Mouse (Mus musculus): Measurements from ENCODE around the gene Reps1. TPM values are rescaled to one million over a fixed set of nuclear protein-coding genes. Genes with fewer than 3 reads are reported as not detected.
A peak's percentile ranks its signal among the peaks of the same experiment; 100 is the strongest.

Reps1 gene
- 10 to 100 TPM; 78.4 to 82.1 TPM for total RNA-seq (2021)

- peak in 1 of 2 experiments; percentile 26 for DNase-seq
These were observed at the start of gene Reps1 for GRCm38 (mm10) chr10:18055696-18056390. Gene Reps1, plus strand, starts transcription at chr10:18055861.

GRCm38 (mm10) chr10:18006756-18007155, 48.9 kb upstream of the Reps1 start:
- peak in 1 of 2 experiments; percentile 6 for DNase-seq

DNA sequence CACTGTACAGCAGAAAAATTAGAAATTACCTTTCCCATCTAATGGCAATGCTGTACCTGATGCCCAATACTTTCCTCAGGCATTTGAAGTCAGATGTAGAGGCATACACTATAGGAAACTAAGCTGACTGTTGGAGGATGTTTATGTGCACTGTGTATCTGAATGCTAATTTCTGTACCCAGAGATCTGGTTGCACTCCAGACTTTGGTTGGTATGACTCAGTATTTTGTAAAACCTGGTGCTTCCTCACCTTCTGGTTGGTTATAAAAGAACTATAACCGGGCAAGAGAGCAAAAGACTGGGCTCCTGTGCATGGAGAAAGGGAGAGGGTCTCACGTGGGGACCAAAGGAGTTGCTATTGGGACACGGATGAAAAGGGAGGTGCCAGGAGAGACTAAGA, 48.4 kb upstream of the Reps1 start:
- no peak for DNase-seq

DNA sequence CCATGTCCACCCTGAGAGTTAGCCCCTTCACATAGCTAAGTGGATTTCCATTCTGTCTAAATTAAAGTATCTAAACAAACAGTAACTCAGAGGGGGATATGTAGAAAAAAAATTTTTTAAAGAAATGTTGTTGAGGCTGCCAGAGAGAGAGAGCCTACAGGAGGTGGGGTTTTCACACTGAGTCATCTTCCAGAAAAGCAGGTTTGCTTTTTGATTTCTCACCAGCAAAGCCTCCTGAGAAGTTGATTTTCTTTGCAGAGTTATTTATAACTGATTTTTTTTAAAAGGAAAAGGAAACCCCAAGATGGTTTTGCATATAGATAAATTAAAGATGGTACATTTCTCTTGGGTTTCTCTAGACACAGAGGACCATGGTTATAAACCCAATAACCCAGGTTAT, 47.5 kb upstream of the Reps1 start:
- DNase-seq: no peak

DNA sequence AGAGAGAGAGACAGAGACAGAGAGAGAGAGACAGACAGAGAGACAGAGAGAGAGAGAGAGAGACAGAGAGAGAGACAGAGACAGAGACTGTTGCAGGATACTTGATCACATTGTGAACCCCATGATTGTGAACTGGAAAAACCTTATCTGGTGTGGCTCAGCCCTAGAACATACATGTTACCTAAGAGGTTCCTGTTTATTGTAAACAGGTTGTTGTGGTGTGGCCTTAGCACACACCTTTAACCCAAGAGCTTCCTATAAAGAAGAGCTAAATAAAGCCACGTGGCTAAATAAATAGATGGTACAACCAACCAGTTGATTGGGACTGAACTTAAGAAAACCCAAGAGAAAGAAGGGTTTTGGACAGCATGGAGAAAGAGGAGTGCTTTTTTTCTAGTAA, 45.9 kb upstream of the Reps1 start:
- DNase-seq: no peak

GRCm38 (mm10) chr10:18011761-18012160, 43.9 kb upstream of the Reps1 start:
- DNase-seq: no peak

DNA sequence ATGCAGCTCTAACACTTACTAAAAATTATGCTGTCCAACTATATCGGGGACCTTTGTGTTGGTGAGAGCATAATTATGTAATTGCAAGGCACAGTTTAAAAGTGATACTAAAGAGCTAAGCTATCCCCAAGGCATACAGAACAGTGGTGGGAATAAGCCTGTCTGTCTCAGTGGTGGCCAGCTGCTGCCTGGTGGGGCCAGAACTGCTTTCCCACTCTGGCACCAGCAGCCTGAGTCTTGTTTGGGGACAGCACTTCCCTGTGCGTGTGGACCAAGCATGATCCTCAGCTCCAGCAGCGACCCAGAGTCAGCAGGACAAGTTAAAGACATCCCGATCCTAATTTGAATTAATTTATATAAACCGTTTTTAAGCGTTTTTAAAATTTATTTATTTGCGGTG, 35.2 kb upstream of the Reps1 start:
- no peak for DNase-seq

GRCm38 (mm10) chr10:18020846-18021245, 34.8 kb upstream of the Reps1 start:
- DNase-seq: no peak

GRCm38 (mm10) chr10:18021576-18022311, 33.9 kb upstream of the Reps1 start:
- DNase-seq: no peak

GRCm38 (mm10) chr10:18022312-18022711, 33.3 kb upstream of the Reps1 start:
- DNase-seq: peak; percentile 27 to 44

DNA sequence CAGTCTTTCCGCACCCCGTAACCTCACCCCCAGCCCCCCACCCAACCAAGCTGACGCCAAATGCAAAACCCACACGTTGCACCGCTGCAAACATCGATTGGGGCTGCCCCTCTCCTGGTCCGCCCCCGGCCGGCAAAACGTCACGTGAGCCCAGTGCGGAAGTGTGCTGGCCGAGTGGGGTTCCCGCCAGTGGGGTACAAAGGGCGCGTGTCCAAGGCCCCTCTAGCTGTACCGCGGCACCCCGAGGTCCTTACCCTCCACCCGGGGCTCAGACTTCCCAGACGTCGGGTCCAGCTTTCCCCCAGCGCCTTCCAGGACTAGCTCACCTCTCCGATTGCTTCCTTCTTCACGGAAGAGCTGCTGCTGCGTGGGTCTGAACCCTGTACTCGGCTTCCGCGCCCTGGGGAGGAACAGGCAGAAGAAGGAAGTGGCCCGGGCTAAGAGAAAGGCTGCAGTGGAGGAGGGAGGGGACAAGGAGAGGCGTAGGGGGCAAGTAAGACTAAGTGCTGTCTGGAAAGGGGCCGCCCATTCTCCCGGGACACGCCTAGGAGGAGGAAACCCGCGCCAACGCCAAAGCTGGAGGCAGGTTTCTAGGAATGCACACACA, 32.8 kb upstream of the Reps1 start, which contains the start of gene Abracl:
TSS of gene Abracl (minus strand) at position 548 of the 607 bp plus-strand sequence.
- DNase-seq: peak; percentile 52 to 53

DNA sequence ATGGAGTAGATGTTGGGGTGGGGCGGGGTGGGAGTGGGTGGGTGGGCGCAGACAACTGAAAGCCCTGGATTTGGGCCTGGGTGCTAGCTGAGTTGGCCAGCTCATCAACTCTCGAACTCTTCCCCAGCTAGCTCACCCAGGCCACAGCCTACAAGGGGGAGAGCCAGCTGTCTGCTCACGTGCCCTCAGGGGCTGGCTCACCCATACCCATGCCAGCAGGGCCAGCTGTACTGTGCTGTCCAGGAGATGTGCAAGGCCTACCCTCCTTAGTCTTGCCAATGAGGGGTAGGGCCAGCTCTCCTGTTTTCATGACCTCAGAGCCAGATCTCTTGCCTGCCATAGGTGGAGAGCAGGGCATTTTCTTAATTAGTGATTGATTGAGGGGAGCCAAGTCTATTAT, 21.3 kb upstream of the Reps1 start:
- no peak for DNase-seq

DNA sequence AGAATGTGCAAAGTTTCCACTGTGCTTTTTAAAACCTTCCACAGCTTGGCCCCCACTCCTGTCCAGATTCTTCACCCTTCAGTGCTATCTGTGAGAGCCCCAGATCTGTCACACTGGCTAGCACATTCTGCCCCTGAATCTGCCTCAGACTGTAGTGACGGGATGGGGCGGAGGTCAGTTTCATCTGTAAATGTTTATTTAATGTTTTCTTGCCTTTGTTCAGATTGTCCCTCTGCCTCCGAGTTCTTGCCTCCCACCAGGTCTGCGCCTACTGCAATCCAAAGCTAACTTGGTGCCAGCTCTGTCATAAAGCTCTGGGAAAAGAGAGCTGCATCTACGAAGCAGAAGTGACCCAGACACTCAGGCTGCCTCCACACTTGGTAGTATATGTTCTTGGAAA, 18.8 kb upstream of the Reps1 start:
- DNase-seq: no peak

DNA sequence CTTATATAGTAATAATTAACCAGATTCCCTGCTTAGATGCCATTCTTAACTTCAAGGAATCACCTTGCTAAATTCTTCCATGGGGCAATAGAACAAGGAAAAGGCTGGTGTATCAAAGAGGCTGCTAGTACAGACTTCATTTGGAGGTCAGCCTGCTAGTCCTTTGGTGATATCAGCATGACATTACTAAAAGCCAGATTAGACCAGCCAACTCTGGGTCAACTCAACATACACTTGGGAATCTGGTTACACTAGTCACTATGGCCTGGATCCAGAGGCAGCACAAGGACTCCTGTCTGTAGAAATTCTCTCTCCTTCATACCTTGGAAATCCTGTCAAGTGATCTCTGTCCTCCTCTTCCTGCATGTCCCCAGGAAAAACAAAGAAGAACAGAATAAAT, 9.3 kb upstream of the Reps1 start:
- no peak for DNase-seq

DNA sequence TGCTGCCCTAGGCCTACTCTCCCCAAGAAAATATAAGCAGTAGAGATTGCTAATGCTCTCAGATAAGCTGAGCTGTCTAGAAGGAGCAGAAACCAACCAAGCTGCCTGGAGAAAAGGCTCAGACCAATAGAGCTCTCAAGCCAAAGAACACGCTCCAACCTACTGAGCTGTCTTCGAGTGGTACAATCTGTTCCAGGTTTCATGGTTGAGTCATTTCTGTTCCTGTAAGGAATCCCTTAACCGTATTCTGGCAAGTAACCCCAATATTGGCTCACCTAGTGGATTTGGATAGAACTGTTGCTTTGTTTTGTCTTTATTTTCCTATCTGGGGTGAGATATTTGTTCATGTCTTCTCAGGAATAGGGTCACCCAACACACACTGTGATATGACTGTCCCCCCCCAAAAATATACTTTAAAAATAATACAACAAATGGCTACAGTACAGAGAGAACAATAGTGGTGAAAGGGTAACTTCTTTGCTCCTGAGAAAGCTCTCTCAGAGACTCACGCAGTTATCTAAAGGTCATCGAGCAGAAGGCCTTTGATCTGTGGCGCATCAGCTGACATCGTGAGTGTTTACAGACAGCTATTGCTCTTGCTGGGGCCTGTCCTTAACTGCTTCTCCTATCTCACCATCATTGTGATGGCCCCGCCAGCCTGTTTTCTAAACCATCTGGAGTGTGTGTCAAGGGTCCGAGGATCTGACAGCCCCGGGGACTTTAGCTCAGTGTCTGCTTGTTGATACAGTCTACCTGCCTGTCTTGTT, 8.1 kb upstream of the Reps1 start:
- DNase-seq: no peak

GRCm38 (mm10) chr10:18055009-18055695, 509 bp upstream of the Reps1 start:
- DNase-seq: peak; percentile 81 to 83

- no peak for DNase-seq
These were observed 707 bp downstream of the Reps1 start for GRCm38 (mm10) chr10:18056391-18056745.

DNA sequence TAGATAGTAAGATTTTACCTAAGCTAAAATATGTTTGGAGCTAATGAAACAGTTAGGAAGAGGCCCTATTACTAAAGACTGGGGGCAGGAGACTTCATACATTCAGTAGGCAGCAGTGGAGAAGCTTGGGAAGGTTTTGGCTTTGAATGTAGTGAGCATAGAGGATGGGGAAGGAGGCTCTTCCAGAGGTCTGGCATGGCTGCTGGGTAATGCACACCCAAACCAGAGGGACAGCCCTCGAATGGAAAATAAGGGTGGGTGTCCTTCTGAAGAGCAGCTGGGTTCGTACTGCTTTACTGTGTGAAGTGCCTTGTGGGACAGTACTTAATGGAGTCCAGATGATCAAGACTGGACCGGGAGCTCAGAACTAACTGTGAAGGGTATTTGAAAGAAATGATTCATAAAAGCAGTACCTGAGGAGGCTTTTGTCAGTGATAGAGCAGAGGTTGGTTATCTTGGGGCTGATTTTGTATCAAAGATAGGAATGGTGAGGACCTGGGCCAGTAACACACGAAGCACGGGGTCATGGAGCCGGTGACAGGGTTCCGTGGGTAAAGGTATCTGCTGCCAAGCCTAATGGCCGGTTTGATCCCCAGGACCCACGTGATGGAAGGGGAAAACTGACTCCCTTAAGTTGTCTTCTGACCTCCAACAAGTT, 3.1 kb downstream of the Reps1 start:
- no peak for DNase-seq

DNA sequence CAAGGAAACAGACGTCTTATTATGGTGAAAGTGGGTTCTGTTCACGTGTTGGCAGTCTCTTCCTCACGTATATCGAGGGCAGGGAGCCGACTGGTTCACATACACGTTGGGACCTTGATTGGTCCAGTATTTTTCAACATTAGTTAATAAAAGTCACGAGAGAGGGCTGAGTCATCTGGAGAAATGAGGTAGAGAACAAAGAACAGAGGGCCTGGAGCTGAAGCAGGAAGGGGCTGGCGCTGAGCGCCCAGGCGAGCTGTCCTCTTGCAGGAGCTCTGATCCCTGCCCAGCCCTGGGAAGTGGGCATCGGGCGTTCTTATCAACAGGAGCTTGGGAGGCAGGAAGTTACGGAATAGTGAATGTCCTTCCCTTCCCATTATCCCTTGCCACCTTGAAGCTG, 4.1 kb downstream of the Reps1 start:
- no peak for DNase-seq

DNA sequence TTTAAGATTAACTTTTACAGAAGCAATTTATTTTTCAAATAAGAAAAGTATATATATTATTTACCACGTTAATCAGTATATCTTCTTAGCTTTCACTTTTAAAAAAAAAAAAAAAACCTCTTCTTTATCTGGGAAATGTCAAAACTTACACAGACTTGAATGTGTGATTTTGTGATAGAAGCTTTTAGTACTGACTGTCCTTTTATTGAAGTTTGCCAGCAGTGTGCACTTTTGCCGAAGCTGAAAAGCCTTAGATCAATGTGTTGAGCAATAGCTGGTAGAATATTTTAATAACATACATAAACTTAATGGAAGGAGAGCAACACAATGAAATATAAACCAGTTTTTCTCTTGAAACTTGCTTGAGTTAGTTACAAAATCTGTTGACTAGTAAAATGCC, 5.1 kb downstream of the Reps1 start:
- no peak for DNase-seq

DNA sequence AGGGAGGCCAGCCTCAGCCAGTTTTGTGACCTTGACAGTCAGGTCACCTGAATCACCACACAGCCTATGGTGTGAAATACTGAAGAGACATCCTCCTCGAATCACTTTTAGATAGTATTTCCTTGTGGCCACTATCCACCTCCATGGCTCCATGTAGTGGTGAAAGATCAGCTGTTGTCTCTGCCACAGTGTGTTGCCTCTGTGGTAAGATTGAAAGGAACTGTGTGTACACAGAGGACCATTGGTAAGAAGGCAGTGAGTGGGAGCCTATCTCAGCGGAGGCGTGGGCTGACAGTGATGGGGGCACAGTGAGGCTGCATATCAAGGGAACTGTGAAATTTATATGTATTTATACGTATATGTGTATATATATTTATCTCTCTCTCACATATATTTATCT, 5.9 kb downstream of the Reps1 start:
- no peak for DNase-seq

Data from layer of hippocampus, postnatal 36 days (tissue).